Mouse (Mus musculus) MEL (cell line): ENCODE results near the gene Atxn2.

ENCODE experiments used
- CHD2 ChIP-seq: IDR thresholded peaks from 2 replicates; pipeline ENCODE4 v1.6.1; 2011; ENCODE audit warnings: low read length, improper control_type of control experiment
- CTCF ChIP-seq, 3 experiments: IDR thresholded peaks in 2 of 3; conservative IDR thresholded peaks in 1 of 3; 2 replicates each; pipeline ENCODE4 v1.5.1; 2011 to 2012; ENCODE audit warnings: low read length in 3 of 3, low read depth in 2 of 3, mild to moderate bottlenecking in 2 of 3, improper control_type of control experiment in 1 of 3, inconsistent platforms in 1 of 3, mixed read lengths in 1 of 3, moderate library complexity in 1 of 3; ENCODE audit not compliant: control insufficient read depth in 1 of 3, insufficient read depth in 1 of 3, poor library complexity in 1 of 3, severe bottlenecking in 1 of 3
- EP300 ChIP-seq, 2 experiments: IDR thresholded peaks; 2 replicates each; pipeline ENCODE4 v1.6.1; 2011; ENCODE audit warnings: improper control_type of control experiment in 2 of 2, low read length in 2 of 2, low read depth in 1 of 2, mild to moderate bottlenecking in 1 of 2
- GATA1 ChIP-seq: IDR thresholded peaks from 2 replicates; pipeline ENCODE4 v1.6.1; 2011; ENCODE audit warnings: low read depth, low read length, improper control_type of control experiment
- KAT2A ChIP-seq: conservative IDR thresholded peaks from 2 replicates; pipeline ENCODE4 v1.6.1; 2012; ENCODE audit warnings: low read depth, low read length, improper control_type of control experiment, inconsistent platforms
- MAFK ChIP-seq: IDR thresholded peaks from 2 replicates; pipeline ENCODE4 v1.6.1; 2011; ENCODE audit warnings: low read depth, mild to moderate bottlenecking, low read length, improper control_type of control experiment, borderline replicate concordance
- MAX ChIP-seq: IDR thresholded peaks from 2 replicates; pipeline ENCODE4 v1.6.1; 2011; ENCODE audit warnings: low read length, improper control_type of control experiment
- MYB ChIP-seq: IDR thresholded peaks from 2 replicates; pipeline ENCODE4 v1.6.1; 2011; ENCODE audit warnings: mild to moderate bottlenecking, low read depth, low read length, improper control_type of control experiment
- POLR2A ChIP-seq, 2 experiments: IDR thresholded peaks; 2 replicates each; pipeline ENCODE4 v1.6.1; 2011 to 2012; ENCODE audit warnings: low read length in 2 of 2, mild to moderate bottlenecking in 2 of 2, control low read depth in 1 of 2, improper control_type of control experiment in 1 of 2, low read depth in 1 of 2, moderate library complexity in 1 of 2; ENCODE audit not compliant: control insufficient read depth in 1 of 2, insufficient read depth in 1 of 2, poor library complexity in 1 of 2
- RAD21 ChIP-seq: IDR thresholded peaks from 2 replicates; pipeline ENCODE4 v1.6.1; 2011; ENCODE audit warnings: mild to moderate bottlenecking, low read depth, low read length, improper control_type of control experiment
- USF1 ChIP-seq: IDR thresholded peaks from 2 replicates; pipeline ENCODE4 v1.6.1; 2014; ENCODE audit warnings: low read depth, mild to moderate bottlenecking, inconsistent platforms, low read length, improper control_type of control experiment, moderate library complexity
- ZC3H11A ChIP-seq: IDR thresholded peaks from 2 replicates; pipeline ENCODE4 v1.6.1; 2012; ENCODE audit warnings: low read depth, mild to moderate bottlenecking, inconsistent platforms, low read length, improper control_type of control experiment
- ZKSCAN1 ChIP-seq: IDR thresholded peaks from 2 replicates; pipeline ENCODE4 v1.6.1; 2012; ENCODE audit warnings: low read depth, mild to moderate bottlenecking, inconsistent platforms, low read length, improper control_type of control experiment, moderate library complexity

DNA sequence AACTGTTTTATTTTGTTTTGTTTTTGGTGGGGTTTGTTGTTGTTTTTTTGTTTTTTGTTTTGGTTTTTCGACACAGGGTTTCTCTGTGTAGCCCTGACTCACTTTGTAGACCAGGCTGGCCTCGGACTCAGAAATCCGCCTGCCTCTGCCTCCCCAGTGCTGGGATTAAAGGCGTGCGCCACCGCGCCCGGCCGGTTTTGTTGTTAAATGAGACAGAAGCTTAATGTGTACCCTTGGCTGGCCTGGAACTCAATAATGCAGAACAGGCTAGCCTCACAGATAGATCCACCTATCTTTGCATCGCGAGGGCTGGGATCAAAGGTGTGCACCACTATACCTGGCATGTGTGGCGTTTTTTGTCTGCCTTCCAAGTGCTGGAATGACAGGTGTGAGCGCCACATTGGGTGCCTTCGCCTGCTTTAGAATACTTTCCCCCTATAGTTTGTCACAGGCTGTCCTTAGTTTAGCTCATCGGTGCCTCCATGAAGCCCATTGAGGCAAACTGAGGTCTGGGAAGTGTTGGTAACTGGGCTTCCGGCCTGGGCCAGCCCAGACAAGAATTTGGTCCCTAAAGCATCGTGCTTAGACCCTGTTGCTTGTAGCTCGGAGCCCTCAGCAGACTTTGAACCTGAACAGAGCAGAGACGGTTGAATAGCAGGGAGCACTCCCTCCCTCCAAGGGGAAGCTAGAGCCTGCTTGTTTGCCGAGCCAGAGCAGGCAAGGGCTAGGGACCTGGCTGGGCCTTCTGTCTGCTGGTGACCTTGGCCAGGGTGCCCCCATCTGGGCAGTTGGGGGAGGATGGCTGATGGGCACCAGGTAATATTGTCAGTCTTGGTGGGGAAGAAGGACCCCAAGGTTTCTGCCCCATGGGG lies 138.6 kb downstream of the Atxn2 start:
- TF ChIP-seq ZC3H11A, result no peak
- no peak for TF ChIP-seq EP300 (IDR thresholded peaks at IDR 0.05; ENCODE audit: low read depth in 1 of 2, low read length in 2 of 2)
- TF ChIP-seq CHD2, result no peak
- no peak for TF ChIP-seq POLR2A (IDR thresholded peaks at IDR 0.05; ENCODE audit: control insufficient read depth in 1 of 2, insufficient read depth in 1 of 2, low read depth in 1 of 2, low read length in 2 of 2, poor library complexity in 1 of 2)
- no peak for TF ChIP-seq GATA1
- TF ChIP-seq RAD21, result no peak; the same call in 1 of the 2 replicates
- TF ChIP-seq ZKSCAN1, result no peak
- TF ChIP-seq MYB, result no peak
- TF ChIP-seq CTCF (IDR thresholded peaks at IDR 0.05 in 2 of 3, conservative IDR thresholded peaks at IDR 0.05 in 1 of 3; ENCODE audit: control insufficient read depth in 1 of 3, insufficient read depth in 1 of 3, low read depth in 2 of 3, low read length in 3 of 3, poor library complexity in 1 of 3, severe bottlenecking in 1 of 3), result peak in 1 of 3 experiments; percentile 14; a peak in 1 of 6 replicates
- TF ChIP-seq USF1, result no peak
- TF ChIP-seq MAFK, result no peak
- TF ChIP-seq KAT2A, result no peak
- no peak for TF ChIP-seq MAX
